8 mouse cellular contexts compared by ENCODE assay signal in the genomic region with DNA sequence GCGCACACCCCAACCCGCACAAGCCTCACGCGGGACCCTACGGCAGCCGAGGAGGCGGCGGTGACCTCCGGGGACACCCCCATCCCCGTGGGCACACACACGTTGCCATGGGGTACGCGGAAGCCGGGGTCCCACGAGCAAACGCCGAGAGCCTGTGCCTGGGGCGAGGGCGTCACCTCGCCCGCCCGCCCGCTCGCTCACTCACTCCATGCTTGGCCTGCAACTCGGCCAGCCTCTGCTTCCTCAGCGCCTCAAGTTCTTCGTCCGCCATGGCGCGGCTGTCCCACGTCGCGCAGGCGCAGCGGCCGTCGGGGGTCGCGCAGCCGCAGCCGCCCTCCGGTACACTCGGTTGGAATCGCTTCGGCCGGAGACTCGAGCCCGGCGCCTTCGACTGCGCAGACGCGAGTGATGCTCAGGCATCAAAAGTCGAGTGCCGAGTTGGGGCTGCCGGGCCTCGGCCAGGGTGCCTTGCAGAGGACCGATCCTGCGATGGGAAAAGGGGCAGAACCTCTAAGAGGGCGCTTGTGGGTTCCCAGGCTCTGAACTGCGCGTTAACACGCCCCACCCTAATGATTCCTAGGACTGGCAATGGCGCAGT. TPM values are rescaled to one million over a fixed set of nuclear protein-coding genes. Genes with fewer than 3 reads are reported as not detected.
DNase-seq lines count a peak whose midpoint lies in the region; ATAC-seq and TF ChIP-seq lines count a peak whose summit lies in the region.

Pdcd5 (minus strand) TSS at position 421 of the 598 bp plus-strand sequence.

- intact Hi-C loops in heart, postnatal 36 days (cut with DNase I), result loop anchor here (5.0 to 10.0 kb wide), 2 partner anchors 60 to 252 kb away; partner anchors contain the start of genes Ankrd27, Cep89, Faap24 and Rgs9bp

- H3K9ac ChIP-seq in forebrain, embryonic 16.5 days (replicated peaks; ENCODE audit: low read depth, low read length), result peak within 1 kb of the TSS; percentile 85
- H3K9ac ChIP-seq in lung, embryonic 14.5 days, result peak within 1 kb of the TSS; percentile 94

- H3K36me3 ChIP-seq in G1E (replicated peaks), result peaks cover 37% of the 10 kb centered on the region
- peaks cover 18% of the 10 kb centered on the region for H3K36me3 ChIP-seq in forebrain, embryonic 16.5 days (ENCODE audit: control insufficient read depth, insufficient read depth)
- H3K36me3 ChIP-seq in lung, embryonic 14.5 days (ENCODE audit: insufficient read depth), result peaks cover 37% of the 10 kb centered on the region
- peaks cover 26% of the 10 kb centered on the region for H3K36me3 ChIP-seq in thymus, adult 2 months (ENCODE audit: control insufficient read depth, insufficient read depth, low read length)

- H3K27me3 ChIP-seq in G1E (ENCODE audit: insufficient read depth, low read length), result peaks cover 11% of the 10 kb centered on the region
- no peaks in the 10 kb centered on the region for H3K27me3 ChIP-seq in forebrain, embryonic 16.5 days (replicated peaks; ENCODE audit: control insufficient read depth, insufficient read depth, low read length)
- H3K27me3 ChIP-seq in lung, embryonic 14.5 days (ENCODE audit: insufficient read depth, low read length), result no peaks in the 10 kb centered on the region
- no peaks in the 10 kb centered on the region for H3K27me3 ChIP-seq in thymus, adult 2 months (ENCODE audit: control insufficient read depth, insufficient read depth, low read length)

- TF ChIP-seq POLR2A in olfactory bulb, adult 2 months (IDR thresholded peaks at IDR 0.05; ENCODE audit: insufficient read depth, low read depth, low read length), result peak; percentile 81
- peak; percentile 60; the same call in 1 of the 2 replicates for TF ChIP-seq POLR2A in thymus, adult 2 months (IDR thresholded peaks at IDR 0.05; ENCODE audit: control insufficient read depth, extremely low read depth, insufficient read depth, low read length, poor library complexity)

- peak within 1 kb of the TSS; percentile 98 for H3K4me3 ChIP-seq in G1E (ENCODE audit: low read depth, low read length)
- peak within 1 kb of the TSS; percentile 97 for H3K4me3 ChIP-seq in forebrain, embryonic 16.5 days (replicated peaks; ENCODE audit: low read length)
- peak within 1 kb of the TSS; percentile 92 for H3K4me3 ChIP-seq in layer of hippocampus, adult 2 months
- peak within 1 kb of the TSS; percentile 98 for H3K4me3 ChIP-seq in lung, embryonic 14.5 days (ENCODE audit: low read depth, low read length)
- H3K4me3 ChIP-seq in olfactory bulb, adult 2 months (ENCODE audit: insufficient read depth, low read depth, low read length), result peak within 1 kb of the TSS; percentile 89
- H3K4me3 ChIP-seq in thymus, adult 2 months (ENCODE audit: control insufficient read depth, insufficient read depth, low read length), result peak within 1 kb of the TSS; percentile 69

- WGBS in forebrain, embryonic 16.5 days, result under 1% methylated on average over 64 of the region's 64 CpGs
- WGBS in lung, embryonic 14.5 days, result under 1% methylated on average over 61 of the region's 64 CpGs
- under 1% methylated on average over 64 of the region's 64 CpGs for WGBS in olfactory bulb, adult 2 months
- WGBS in thymus, adult 2 months, result under 1% methylated on average over 60 of the region's 64 CpGs

- H3K27ac ChIP-seq in forebrain, embryonic 16.5 days (ENCODE audit: low read length), result peak within 1 kb of the TSS; percentile 74
- peak within 1 kb of the TSS; percentile 86 for H3K27ac ChIP-seq in layer of hippocampus, adult 2 months
- peak within 1 kb of the TSS; percentile 70 for H3K27ac ChIP-seq in lung, embryonic 14.5 days (ENCODE audit: low read depth)
- no peak within 1 kb of the TSS for H3K27ac ChIP-seq in olfactory bulb, adult 2 months (ENCODE audit: insufficient read depth, low read depth, low read length)
- peak within 1 kb of the TSS; percentile 0; the same call in 1 of the 2 replicates for H3K27ac ChIP-seq in thymus, adult 2 months (ENCODE audit: control insufficient read depth, insufficient read depth, low read length)

- peak within 1 kb of the TSS; percentile 77 for H3K4me2 ChIP-seq in forebrain, embryonic 16.5 days (ENCODE audit: low read length)
- peak within 1 kb of the TSS; percentile 71 for H3K4me2 ChIP-seq in lung, embryonic 14.5 days

- peaks cover 33% of the 10 kb centered on the region for H3K4me1 ChIP-seq in G1E (ENCODE audit: insufficient read depth, low read depth, low read length)
- H3K4me1 ChIP-seq in forebrain, embryonic 16.5 days (replicated peaks; ENCODE audit: control insufficient read depth, insufficient read depth, low read length), result peaks cover 16% of the 10 kb centered on the region
- no peaks in the 10 kb centered on the region for H3K4me1 ChIP-seq in lung, embryonic 14.5 days (ENCODE audit: insufficient read depth)
- H3K4me1 ChIP-seq in olfactory bulb, adult 2 months (ENCODE audit: control insufficient read depth, insufficient read depth, low read length), result peaks cover 6% of the 10 kb centered on the region
- peaks cover 6% of the 10 kb centered on the region for H3K4me1 ChIP-seq in thymus, adult 2 months (replicated peaks; ENCODE audit: control insufficient read depth, insufficient read depth, low read length)

- DNase-seq in G1E (ENCODE audit: low spot score), result peak; percentile 85
- peak; percentile 96 to 99 for DNase-seq in cerebellum, adult 18-20 months
- DNase-seq in heart, postnatal 36 days, result peak; percentile 98 to 99
- peak; percentile 96 to 99 for DNase-seq in layer of hippocampus, adult 2 months (ENCODE audit: low spot score in 2 of 2)
- peak; percentile 99 for DNase-seq in lung, embryonic 14.5 days
- DNase-seq in thymus, adult 2 months, result peak; percentile 98

- H3K9me3 ChIP-seq in G1E (replicated peaks), result peaks cover 2% of the 10 kb centered on the region; the same call in 1 of the 2 replicates
- no peaks in the 10 kb centered on the region for H3K9me3 ChIP-seq in forebrain, embryonic 16.5 days (ENCODE audit: control insufficient read depth, low read length)
- no peaks in the 10 kb centered on the region for H3K9me3 ChIP-seq in lung, embryonic 14.5 days (ENCODE audit: low read depth, low read length)

- ATAC-seq in G1E (ENCODE audit: extremely low read depth, insufficient number of reproducible peaks, low FRiP score, poor library complexity, severe bottlenecking), result peak; percentile 76
- peak; percentile 95 for ATAC-seq in forebrain, embryonic 16.5 days
- ATAC-seq in lung, embryonic 14.5 days (ENCODE audit: insufficient read depth), result peak; percentile 91

- TF ChIP-seq CTCF in G1E (IDR thresholded peaks at IDR 0.05; ENCODE audit: low read depth, low read length), result no peak
- TF ChIP-seq CTCF in layer of hippocampus, adult 2 months (conservative IDR thresholded peaks at IDR 0.05), result peak; percentile 24; the same call in 1 of the 2 replicates
- no peak for TF ChIP-seq CTCF in lung, embryonic 14.5 days (IDR thresholded peaks at IDR 0.05; ENCODE audit: low read depth)
- no peak for TF ChIP-seq CTCF in olfactory bulb, adult 2 months (IDR thresholded peaks at IDR 0.05; ENCODE audit: insufficient read depth, low read depth, low read length)
- TF ChIP-seq CTCF in thymus, adult 2 months (IDR thresholded peaks at IDR 0.05; ENCODE audit: borderline replicate concordance, control insufficient read depth, extremely low read depth, insufficient read depth, low read length, poor library complexity), result no peak

RNA-seq across cellular contexts. Expression of gene Pdcd5, which starts in this region (rescaled TPM):
- total RNA-seq in G1E (2014; fragmentation: Nextera tagmentation) (115 and 130 TPM in 2 replicates), G1E (2017) (118 and 119 TPM in 2 replicates)
- 154 and 164 TPM in 2 replicates for polyA plus RNA-seq in G1E (2012)
- 200 and 235 TPM in 2 replicates for polyA plus RNA-seq in forebrain, embryonic 16.5 days (2015; fragmentation: Nextera tagmentation; extraction: Ambion mirVana)
- total RNA-seq in heart, postnatal 36 days (2021), result 100 to 1,000 TPM; 112 to 114 TPM
- 10 to 100 TPM; 71.8 to 72.4 TPM for total RNA-seq in layer of hippocampus, adult 2 months (2021)
- polyA plus RNA-seq in lung, embryonic 14.5 days (2014; fragmentation: Nextera tagmentation; extraction: Ambion mirVana), result 266 and 281 TPM in 2 replicates
- not detected in 2 replicates for polyA plus RNA-seq in olfactory bulb, adult 2 months (2012; ENCODE audit: insufficient read depth, insufficient read length, low replicate concordance, missing spikeins)
- polyA plus RNA-seq in thymus, adult 2 months (2012; rRNA removed), result 47.6 and 50.1 TPM in 2 replicates

Comparison
In these comparisons a context has a peak if more than half of its experiments do, and no peak if none do; other contexts are left out.
1. RNA of gene Pdcd5 (polyA plus RNA-seq): 266 to 281 TPM in lung, embryonic 14.5 days, 200 to 235 TPM in forebrain, embryonic 16.5 days, 154 to 164 TPM in G1E and 47.6 to 50.1 TPM in thymus, adult 2 months; not detected in olfactory bulb, adult 2 months; every median in the first group is over 10 times any median in the second.
2. Peak in every context shown above with its lines, with median percentiles within 50 percentile points of each other: ATAC-seq, DNase-seq and H3K4me3 ChIP-seq.